Mouse (Mus musculus): ENCODE results near the gene Fcgbp.

DNA sequence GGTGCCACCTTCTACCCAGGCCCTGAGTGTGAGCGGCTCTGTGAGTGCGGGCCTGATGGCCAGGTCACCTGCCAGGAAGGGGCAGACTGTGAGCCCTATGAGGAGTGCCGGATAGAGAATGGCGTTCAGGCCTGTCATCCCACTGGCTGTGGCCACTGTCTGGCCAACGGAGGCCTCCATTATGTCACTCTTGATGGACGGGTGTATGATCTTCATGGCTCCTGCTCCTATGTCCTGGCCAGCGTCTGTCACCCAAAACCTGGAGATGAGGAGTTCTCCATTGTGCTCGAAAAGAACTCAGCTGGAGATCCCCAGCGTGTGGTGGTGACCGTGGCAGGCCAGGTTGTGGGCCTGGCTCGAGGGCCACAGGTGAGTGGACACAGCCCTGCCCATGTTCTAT, 35.2 kb downstream of the Fcgbp start:
- no peak for TF ChIP-seq POLR2A (IDR thresholded peaks at IDR 0.05; ENCODE audit: insufficient read depth, low read depth, low read length)
- no peak for TF ChIP-seq CTCF (IDR thresholded peaks at IDR 0.05)
- TF ChIP-seq EP300 (IDR thresholded peaks at IDR 0.05; ENCODE audit: insufficient read depth, low read depth, low read length): no peak

Data from heart, adult 2 months (tissue).